Mouse (Mus musculus) myocyte (in vitro differentiated cells): Measurements from ENCODE around the gene Tacc2.

ENCODE experiments used
- E2F4 ChIP-seq: IDR thresholded peaks from one replicate; pipeline ENCODE4 v1.6.1; 2011; ENCODE audit warnings: mild to moderate bottlenecking, control low read depth, moderate library complexity; ENCODE audit not compliant: insufficient read depth
- MAX ChIP-seq: IDR thresholded peaks from one replicate; pipeline ENCODE4 v1.6.1; 2011; ENCODE audit warnings: low read depth, mild to moderate bottlenecking, control low read depth
- POLR2A ChIP-seq: IDR thresholded peaks from one replicate; pipeline ENCODE4 v1.6.1; 2011; ENCODE audit warnings: low read depth, mild to moderate bottlenecking, control low read depth, moderate library complexity; ENCODE audit not compliant: insufficient read length
- POLR2AphosphoS2 ChIP-seq: IDR thresholded peaks from one replicate; pipeline ENCODE4 v1.6.1; 2011; ENCODE audit warnings: low read depth, control low read depth; ENCODE audit not compliant: insufficient read length
- SRF ChIP-seq: IDR thresholded peaks from one replicate; pipeline ENCODE4 v1.6.1; 2011; ENCODE audit warnings: low read depth; ENCODE audit not compliant: control insufficient read depth, insufficient read length

DNA sequence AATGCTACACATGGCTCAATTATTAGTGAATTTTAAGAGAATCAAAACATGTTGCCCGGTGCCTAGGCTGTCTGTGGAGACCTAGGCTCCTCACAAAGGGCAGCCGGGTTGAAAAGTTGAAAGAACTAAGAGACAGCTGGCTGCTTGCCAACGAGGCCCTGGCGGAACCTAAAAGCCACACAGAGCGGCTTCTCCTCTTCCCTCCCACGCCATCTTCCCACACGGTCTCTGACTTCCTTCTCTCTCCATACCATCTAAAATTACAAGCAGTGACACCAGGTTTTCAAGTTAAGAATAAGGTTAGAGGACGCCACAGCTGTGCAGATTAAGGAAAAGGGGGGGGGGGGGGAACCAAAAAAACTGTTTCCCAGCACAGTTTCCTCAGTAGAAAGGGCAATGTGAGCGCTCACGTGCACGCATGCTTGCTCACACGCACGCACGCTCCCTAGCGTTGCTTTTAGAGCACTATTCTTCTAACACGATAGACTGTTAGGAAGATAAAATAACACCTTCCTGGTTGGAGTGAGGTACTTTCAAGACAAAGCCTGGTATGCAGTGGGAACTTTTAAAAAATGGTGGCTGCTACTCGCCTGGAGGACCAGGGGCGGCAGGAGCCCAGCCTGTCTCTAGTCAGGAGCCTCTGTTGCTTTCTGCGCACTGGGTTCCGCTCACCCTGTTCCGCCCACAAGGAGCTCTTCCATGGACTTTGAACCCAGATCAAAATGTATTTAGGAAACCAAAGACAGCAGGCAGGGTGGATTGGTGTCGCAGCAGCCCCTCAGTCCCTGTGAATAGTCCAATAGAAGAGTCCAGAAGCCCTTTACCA is 54.5 kb downstream of the Tacc2 start:
- TF ChIP-seq POLR2A (no peak), POLR2AphosphoS2 (no peak), E2F4 (no peak), SRF (no peak), MAX (no peak)
